Mouse (Mus musculus) central nervous system, embryonic 11.5 days (tissue): ENCODE data around the gene Rasef. TPM values are rescaled to one million over a fixed set of nuclear protein-coding genes. Genes with fewer than 3 reads are reported as not detected.

Source experiments
- polyA plus RNA-seq: library from polyadenylated mRNA; depleted of rRNA; stranded (reverse); fragments of >200 nt; gene quantifications from 2 replicates; pipeline ENCODE4 v1.2.3, GENCODE M21; 2012; rRNA removed

The Rasef gene
- 0.22 and 0.67 TPM in 2 replicates for polyA plus RNA-seq

GRCm38 (mm10) chr4:73790260-73791185, at the start of gene Rasef:
TSS of gene Rasef (minus strand) at chr4:73790994.

GRCm38 (mm10) chr4:73683216-73683615, 107.6 kb downstream of the Rasef start, which contains the start of gene Gm428:
TSS of gene Gm428 (plus strand) at chr4:73683516.

GRCm38 (mm10) chr4:73668054-73668453, 122.7 kb downstream of the Rasef start, which contains the start of gene Gm11239:
TSS of gene Gm11239 (plus strand) at chr4:73668354.

Other genes starting within 250 kb of the Rasef start
- not detected in 2 replicates for gene Gm11238, start 183.1 kb downstream of the Rasef start, polyA plus RNA-seq
- gene Gm11237, start 168.0 kb downstream of the Rasef start, polyA plus RNA-seq: not detected in 2 replicates
- gene Gm11236, start 152.9 kb downstream of the Rasef start, polyA plus RNA-seq: not detected in 2 replicates
- gene Gm11239, start 122.6 kb downstream of the Rasef start, polyA plus RNA-seq: not detected in 2 replicates
- not detected in 2 replicates for gene Gm428, start 107.5 kb downstream of the Rasef start, polyA plus RNA-seq
- not detected in 2 replicates for gene Gm11758, start 85.3 kb upstream of the Rasef start, polyA plus RNA-seq
- gene Gm11757, start 100.1 kb upstream of the Rasef start, polyA plus RNA-seq: not detected in 2 replicates
- not detected in 2 replicates for gene Gm13871, start 115.0 kb upstream of the Rasef start, polyA plus RNA-seq
- 0.09 TPM in 1 of 2 replicates, not detected in the other for gene Gm11756, start 129.8 kb upstream of the Rasef start, polyA plus RNA-seq
- 1.9 TPM in 1 of 2 replicates, not detected in the other for gene 2310002L09Rik, start 159.9 kb upstream of the Rasef start, polyA plus RNA-seq
- 2.1 and 2.4 TPM in 2 replicates for gene Frmd3, start 222.4 kb upstream of the Rasef start, polyA plus RNA-seq